Mouse (Mus musculus): ENCODE results near the gene Pde12.

- TF ChIP-seq GATA1 (IDR thresholded peaks at IDR 0.05; ENCODE audit: low read length) (no peak), TAL1 (IDR thresholded peaks at IDR 0.05; ENCODE audit: low read length) (no peak)
Measured at GRCm38 (mm10) chr14:26663851-26664250, 5.8 kb downstream of the Pde12 start.
